Mouse (Mus musculus) adrenal gland, adult (tissue): ENCODE results near the gene Olfr10.
"Not testable (repeated sequence)": the region's sequence is repeated elsewhere in the genome, so short reads cannot be mapped to it uniquely, and the experiment has no call there.

Experiments used
- DNase-seq, 2 experiments: peaks; one replicate each; pipeline ENCODE4 v3.0.0; 2022 to 2023; ENCODE audit warnings: low spot score in 1 of 2; ENCODE audit not compliant: inconsistent age in 2 of 2

Olfr10 gene

DNA sequence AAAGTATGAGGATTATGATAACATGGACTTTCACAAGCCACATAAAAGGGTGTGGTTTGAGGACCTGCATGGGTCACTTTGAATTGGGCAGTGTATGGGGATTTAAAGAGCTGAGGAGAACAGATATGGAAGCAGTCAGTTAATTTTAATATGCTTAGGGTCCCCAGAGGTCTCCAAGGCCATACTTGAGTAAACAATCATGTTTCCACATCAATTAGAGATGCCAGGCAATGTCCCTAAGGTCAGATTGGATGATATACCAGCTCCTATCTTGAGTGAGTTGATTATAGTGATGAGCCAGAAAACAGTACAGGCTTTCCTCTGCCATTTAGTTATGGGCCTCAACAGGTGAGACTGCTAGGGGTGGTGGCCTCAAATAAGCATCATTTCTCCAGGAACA, at the start of gene Olfr10:
TSS of gene Olfr10 (plus strand) at position 301 of the 400 bp plus-strand sequence.
- DNase-seq: no peak

DNA sequence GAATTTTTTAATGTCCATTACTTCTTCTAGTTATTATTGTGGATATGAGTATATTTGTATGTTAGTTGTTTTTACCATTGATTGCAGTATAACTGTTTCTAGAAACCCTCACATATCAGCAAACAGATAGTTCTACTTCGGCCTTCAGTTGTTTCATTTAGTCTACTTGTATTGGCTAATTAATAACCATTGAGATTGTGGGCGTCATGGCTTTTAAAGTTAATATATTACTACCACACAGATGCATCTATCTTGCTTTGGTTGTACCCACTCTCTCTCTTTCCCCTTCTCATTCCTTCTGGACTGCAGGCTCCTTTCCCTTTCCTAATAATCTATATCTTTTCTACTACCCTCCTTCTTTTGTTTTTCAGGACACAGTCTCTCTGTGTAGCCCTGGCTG, 45.2 kb upstream of the Olfr10 start:
- DNase-seq: peak in 1 of 2 experiments; percentile 19

DNA sequence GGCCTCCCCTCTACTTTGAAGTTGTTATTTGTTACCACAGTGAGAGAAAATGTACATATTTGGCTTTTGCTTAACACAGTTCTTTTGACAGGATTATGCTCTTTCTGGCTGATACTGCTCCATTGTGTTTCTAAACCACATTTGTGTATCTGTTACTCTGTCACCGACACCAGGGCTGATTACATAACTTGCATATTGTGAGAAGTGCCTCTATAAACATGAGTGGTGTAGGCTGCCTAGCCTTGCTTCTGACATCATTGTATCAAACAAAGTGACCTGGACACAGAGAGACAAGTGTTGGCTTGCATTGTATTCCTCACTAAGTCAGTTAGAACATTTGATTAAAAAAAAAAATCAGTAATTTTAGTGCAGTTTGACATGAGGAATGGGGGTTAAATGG, 44.7 kb upstream of the Olfr10 start:
- peak in 1 of 2 experiments; percentile 53 for DNase-seq

DNA sequence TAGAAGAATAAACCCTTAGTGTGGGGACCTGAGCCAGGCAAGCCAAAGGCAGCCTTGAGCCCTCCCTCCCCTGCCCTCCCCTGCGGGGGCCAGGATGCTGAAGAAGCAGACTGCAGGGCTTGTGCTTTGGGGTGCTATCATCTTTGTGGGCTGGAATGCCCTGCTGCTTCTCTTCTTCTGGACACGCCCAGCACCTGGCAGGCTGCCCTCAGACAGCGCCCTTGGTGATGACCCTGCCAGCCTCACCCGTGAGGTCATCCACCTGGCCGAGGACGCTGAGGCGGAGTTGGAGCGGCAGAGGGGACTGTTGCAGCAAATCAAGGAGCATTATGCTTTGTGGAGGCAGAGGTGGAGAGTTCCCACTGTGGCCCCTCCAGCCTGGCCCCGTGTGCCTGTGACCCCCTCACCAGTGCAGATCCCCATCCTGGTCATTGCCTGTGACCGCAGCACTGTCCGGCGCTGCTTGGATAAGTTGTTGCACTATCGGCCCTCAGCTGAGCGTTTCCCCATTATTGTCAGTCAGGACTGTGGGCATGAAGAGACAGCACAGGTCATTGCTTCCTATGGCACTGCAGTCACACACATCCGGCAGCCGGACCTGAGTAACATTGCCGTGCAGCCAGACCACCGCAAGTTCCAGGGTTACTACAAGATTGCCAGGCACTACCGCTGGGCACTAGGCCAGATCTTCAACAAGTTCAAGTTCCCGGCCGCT, 43.8 kb upstream of the Olfr10 start:
- DNase-seq: peak; percentile 89 to 96

DNA sequence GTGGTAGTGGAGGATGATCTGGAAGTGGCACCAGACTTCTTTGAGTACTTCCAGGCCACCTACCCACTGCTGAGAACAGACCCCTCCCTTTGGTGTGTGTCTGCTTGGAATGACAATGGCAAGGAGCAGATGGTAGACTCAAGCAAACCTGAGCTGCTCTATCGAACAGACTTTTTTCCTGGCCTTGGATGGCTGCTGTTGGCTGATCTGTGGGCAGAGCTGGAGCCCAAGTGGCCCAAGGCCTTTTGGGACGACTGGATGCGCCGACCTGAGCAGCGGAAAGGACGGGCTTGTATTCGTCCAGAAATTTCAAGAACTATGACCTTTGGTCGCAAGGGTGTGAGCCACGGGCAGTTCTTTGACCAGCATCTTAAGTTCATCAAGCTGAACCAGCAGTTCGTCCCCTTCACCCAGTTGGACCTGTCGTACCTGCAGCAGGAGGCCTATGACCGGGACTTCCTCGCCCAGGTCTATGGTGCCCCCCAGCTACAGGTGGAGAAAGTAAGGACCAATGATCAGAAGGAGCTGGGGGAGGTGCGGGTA, 43.2 kb upstream of the Olfr10 start:
- DNase-seq: no peak

DNA sequence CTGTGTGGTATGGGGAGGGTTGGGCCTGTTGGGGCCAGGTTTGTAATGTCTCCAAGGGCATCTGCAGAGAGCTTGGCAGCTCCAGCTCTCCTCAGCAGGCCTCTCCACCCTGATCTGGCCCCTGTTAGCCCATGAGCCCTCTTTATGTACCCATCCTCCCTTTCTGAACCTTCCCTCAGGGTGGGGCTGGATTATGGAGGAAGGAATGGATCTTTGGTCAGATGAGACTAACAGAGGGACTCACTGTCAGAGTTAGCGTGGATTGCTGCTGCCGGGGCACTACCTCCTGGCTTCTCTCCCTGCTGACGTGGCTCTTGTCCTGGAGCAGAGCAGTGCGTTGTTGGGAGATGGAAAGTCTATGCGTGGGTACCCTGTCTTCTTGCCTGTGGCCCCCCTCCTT, 42.3 kb upstream of the Olfr10 start:
- DNase-seq: no peak

DNA sequence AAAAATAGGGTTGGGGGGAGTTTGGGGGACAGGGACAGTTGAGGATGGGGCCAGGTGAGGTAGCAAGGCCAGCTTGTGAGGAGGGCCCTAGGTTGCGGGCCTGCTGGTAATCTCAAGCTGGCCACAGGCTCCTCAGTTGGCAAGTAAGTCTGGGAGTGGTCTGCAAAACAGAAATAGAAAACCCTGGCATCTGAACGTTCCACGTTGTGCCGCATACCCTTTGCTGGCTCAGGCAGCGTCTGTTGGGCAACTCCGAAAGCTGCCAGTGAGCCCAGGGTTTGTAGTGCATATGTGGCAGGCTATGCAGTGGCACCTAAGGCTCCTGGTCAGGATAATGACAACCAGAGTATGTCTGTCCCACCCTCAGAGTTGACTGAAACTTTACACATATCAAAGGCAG, 41.4 kb upstream of the Olfr10 start:
- peak in 1 of 2 experiments; percentile 44 for DNase-seq

DNA sequence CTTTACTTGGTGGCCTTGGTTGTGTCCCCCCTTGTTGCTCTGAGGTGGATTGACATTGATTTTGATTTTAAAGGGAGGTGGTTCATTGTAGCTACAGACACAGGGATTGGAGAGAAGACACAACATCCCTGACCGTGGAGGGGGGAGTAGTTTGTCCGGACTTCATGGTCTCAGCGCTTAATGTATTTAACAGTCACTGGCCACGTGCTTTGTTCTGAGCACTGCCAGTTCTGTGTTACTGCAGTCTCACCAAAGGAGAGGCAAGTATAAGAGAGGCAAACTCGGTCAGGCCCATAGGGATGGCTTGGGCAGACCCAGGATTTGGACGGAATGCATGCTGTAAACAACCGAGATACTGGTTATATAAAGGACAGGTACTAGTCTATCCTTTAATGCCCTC, 40.5 kb upstream of the Olfr10 start:
- no peak for DNase-seq

DNA sequence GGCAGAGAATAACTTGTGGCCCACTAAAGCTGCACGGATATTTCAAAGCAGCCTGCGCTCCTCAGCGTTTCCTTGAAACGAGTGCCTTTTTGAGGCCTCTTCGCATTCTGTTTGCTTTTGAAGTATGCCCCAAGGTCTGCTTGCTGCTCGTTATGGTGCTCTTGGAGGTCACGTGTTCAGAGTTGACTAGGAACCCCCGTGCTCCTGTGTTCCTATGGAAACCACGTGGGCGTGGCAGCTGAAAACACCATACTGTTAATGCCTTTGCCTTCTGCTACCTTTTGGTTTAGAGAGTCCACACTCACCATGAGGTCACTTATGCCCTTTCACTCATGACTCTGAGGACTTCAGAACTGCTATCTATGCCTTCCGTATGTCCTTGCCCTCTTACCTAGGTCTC, 39.9 kb upstream of the Olfr10 start:
- peak; percentile 30 to 68 for DNase-seq

- DNase-seq: peak in 1 of 2 experiments; percentile 36
These were observed 39.4 kb upstream of the Olfr10 start for GRCm38 (mm10) chr11:49265101-49265500.

GRCm38 (mm10) chr11:49266671-49267070, 37.9 kb upstream of the Olfr10 start:
- no peak for DNase-seq

DNA sequence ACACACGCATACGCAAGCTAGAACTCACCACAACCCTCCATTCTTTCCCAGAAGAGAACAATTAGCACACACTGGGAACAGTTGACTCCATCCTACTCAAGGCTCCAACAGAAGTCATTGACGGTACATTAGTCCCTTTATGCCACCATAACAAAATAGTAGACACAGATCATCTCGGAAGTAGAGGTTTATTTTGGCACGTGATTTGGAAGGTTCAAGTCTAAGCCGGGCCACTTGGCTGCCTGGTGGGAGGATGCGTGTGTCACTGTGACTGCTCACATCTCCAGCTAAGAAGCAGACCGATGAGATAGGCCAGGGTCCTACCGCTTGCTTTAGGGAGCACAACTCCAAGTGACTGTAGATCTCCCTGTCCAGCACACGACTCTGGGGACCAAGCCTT, 37.2 kb upstream of the Olfr10 start:
- peak in 1 of 2 experiments; percentile 28 for DNase-seq

- DNase-seq: peak in 1 of 2 experiments; percentile 28
These were observed 36.5 kb upstream of the Olfr10 start for GRCm38 (mm10) chr11:49267970-49268579.

DNA sequence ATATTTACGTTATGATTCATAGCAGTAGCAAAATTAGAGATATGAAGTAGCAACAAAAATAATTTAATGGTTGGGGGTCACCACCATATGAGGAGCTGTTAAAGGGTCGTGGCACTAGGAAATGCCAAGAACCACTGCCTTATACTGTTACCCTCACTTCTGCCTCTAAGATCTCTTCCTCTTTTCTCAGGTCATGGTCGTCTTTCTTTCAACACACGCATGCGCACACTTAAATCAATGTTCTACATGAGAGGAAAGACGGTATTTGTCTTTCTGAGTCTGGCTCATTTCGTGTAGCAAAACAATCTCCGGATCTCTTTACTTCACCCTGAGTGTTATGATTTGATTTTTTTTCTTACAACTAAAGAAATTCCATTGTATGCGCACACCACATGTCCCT, 34.8 kb upstream of the Olfr10 start:
- DNase-seq: no peak

DNA sequence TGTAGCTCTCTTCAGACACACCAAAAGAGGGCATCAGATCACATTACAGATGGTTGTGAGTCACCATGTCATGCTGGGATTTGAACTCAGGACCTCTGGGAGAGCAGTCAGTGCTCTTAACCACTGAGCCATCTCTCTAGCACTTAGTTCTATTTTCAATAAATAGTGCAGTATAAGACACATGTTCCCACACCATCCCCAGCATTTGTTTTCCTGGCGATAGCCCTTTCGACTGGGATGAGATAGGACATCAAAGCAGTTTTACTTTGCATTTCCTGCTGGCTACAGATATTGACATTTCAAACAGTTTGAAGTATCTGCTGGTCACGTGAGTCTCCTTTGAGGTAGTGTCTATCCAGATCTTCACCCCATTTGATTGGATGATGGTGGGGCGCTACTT, 34.2 kb upstream of the Olfr10 start:
- no peak for DNase-seq

DNA sequence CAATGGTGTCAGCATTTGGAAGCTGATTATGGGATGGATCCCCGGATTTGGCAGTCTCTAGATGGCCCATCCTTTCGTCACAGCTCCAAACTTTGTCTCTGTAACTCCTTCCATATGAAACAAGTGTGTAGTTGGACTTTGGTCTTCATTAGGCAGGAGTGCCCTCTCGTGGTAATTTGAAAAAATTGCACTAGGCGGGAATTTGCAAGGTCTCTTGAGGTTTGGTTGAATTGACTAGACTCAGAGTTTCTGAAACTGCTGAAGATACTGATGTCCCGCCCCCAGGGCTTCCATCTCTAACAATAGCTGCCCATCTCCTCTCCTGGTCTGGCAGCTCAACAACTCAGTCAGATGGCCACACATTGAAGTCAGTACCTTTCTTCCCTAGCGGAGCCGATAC, 33.2 kb upstream of the Olfr10 start:
- DNase-seq: peak; percentile 35 to 80

GRCm38 (mm10) chr11:49273834-49274519, 30.6 kb upstream of the Olfr10 start:
- DNase-seq: no peak

DNA sequence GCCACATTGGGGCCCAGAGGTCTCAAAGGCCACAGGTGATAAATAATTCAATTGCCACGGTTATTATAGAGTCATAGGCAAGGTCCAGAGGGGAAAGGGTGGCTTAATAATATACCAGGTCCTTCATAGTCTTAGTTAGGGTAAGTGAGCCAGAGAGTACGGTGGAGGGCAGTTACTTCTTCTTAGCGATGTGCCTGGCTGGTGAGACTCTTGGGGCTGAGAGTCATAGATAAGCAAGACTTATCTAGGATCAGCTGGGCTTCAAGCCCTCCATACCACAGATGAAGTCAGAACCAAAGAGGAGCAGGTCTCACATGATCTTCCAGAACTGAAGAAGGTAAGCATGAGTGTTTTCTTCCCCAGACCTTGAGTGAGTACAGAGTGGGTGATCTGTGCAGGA, 26.3 kb upstream of the Olfr10 start, which contains the start of gene Olfr1393:
TSS of gene Olfr1393 (plus strand) at position 83 of the 400 bp plus-strand sequence.
- no peak for DNase-seq

DNA sequence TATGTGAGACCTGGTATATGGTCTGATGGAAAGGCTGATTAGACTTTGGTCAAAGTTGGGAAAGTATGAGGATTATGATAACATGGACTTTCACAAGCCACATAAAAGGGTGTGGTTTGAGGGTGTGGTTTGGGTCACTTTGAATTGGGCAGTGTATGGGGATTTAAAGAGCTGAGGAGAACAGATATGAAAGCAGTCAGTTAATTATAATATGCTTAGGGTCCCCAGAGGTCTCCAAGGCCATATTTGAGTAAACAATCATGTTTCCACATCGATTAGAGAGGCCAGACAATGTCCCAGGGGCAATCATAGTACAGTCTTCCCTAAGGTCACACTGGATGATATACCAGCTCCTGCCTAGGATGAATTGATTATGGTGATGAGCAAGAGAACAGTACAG, 19.6 kb upstream of the Olfr10 start, which contains the start of gene Olfr1392:
TSS of gene Olfr1392 (plus strand) at position 301 of the 400 bp plus-strand sequence.
- DNase-seq: not testable (repeated sequence)

GRCm38 (mm10) chr11:49287251-49287650, 17.3 kb upstream of the Olfr10 start:
- DNase-seq: no peak

DNA sequence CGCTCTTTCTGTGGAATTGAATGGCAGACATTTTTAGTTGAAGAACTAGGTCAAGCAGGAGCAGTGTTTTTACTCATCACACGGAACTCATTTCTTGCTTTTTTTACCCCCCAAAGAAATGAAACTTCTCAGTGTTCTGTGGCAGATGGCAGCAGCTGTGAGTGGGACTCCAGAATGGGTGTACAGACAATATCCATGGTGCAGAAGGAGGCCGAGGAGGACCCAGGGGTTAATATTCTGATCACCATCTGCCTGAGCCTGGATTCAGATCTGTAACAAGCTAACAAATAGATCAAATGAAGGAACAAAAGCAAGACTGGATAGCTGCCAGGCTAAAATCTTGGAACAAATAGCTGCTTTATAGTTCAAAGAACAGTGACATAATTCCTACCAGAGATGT, 11.8 kb upstream of the Olfr10 start:
- DNase-seq: no peak

DNA sequence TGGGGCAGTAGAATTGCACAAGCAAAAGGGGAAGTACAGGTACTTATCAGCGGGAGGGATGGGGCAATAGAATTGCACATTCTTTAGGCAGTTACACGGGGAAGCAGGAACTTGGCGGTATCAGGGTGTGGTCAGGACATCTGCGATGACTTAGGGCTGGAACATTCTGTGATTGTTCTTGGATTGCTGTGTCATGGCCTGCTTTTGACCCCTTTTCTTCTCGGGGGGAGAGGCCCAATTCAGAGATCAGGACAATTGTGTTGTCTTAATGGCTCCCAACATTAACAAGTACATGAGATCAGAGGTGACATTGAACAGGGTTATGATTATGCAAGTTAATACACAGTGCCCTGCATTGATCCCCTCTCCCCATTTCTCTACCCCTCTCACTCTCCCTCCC, 4.0 kb downstream of the Olfr10 start:
- not testable (repeated sequence) for DNase-seq
